Mouse (Mus musculus) heart, adult 8-10 months (tissue): ENCODE results near the gene Rtel1. TPM values are rescaled to one million over a fixed set of nuclear protein-coding genes. Genes with fewer than 3 reads are reported as not detected.

ENCODE experiments used
- DNase-seq: peaks from one replicate; pipeline ENCODE4 v3.0.0; 2022; ENCODE audit warnings: low spot score
- total RNA-seq, 4 experiments: library from RNA; stranded (reverse); gene quantifications; 2 replicates each; pipeline ENCODE4 v1.2.4; 2022

The Rtel1 gene
- total RNA-seq, result 10 to 100 TPM in 2 of 4 experiments, 1 to 10 TPM in 2; 8.1 to 13.0 (median 10.0) TPM

- DNase-seq, result peak; percentile 85
These were observed at the start of gene Rtel1 for GRCm38 (mm10) chr2:181319248-181320102. TSS of gene Rtel1 (plus strand) at chr2:181319739.

GRCm38 (mm10) chr2:181272092-181272491, 47.4 kb upstream of the Rtel1 start:
- peak; percentile 58 for DNase-seq

- no peak for DNase-seq
These were observed 45.7 kb upstream of the Rtel1 start for GRCm38 (mm10) chr2:181273829-181274228.

- no peak for DNase-seq
These were observed 44.9 kb upstream of the Rtel1 start for GRCm38 (mm10) chr2:181274639-181275038.

GRCm38 (mm10) chr2:181276766-181277165, 42.8 kb upstream of the Rtel1 start:
- DNase-seq, result peak; percentile 57

GRCm38 (mm10) chr2:181277866-181278265, 41.7 kb upstream of the Rtel1 start:
- DNase-seq, result no peak

GRCm38 (mm10) chr2:181279968-181280367, 39.6 kb upstream of the Rtel1 start:
- no peak for DNase-seq

GRCm38 (mm10) chr2:181286629-181287337, 32.8 kb upstream of the Rtel1 start:
- no peak for DNase-seq

GRCm38 (mm10) chr2:181287338-181287957, 32.1 kb upstream of the Rtel1 start:
- peak; percentile 79 for DNase-seq

- peak; percentile 93 for DNase-seq
These were observed 31.6 kb upstream of the Rtel1 start, which contains the start of gene Gmeb2 for GRCm38 (mm10) chr2:181287958-181288350. TSS of gene Gmeb2 (minus strand) at chr2:181288035.

- DNase-seq, result no peak
These were observed 30.8 kb upstream of the Rtel1 start for GRCm38 (mm10) chr2:181288691-181289090.

- DNase-seq, result no peak
These were observed 28.6 kb upstream of the Rtel1 start for GRCm38 (mm10) chr2:181290937-181291336.

- DNase-seq, result no peak
These were observed 17.5 kb upstream of the Rtel1 start for GRCm38 (mm10) chr2:181302041-181302440.

- DNase-seq, result no peak
These were observed 14.6 kb upstream of the Rtel1 start for GRCm38 (mm10) chr2:181304944-181305343.

- DNase-seq, result no peak
These were observed 12.3 kb upstream of the Rtel1 start for GRCm38 (mm10) chr2:181307144-181307804.

GRCm38 (mm10) chr2:181312435-181312834, 7.1 kb upstream of the Rtel1 start:
- DNase-seq, result no peak

- no peak for DNase-seq
These were observed 6.6 kb upstream of the Rtel1 start for GRCm38 (mm10) chr2:181313006-181313343.

GRCm38 (mm10) chr2:181313344-181314079, 6.0 kb upstream of the Rtel1 start:
- no peak for DNase-seq

GRCm38 (mm10) chr2:181314080-181314810, 5.3 kb upstream of the Rtel1 start, which contains the start of gene Stmn3:
TSS of gene Stmn3 (minus strand) at chr2:181314500.
- DNase-seq, result no peak

- no peak for DNase-seq
These were observed 562 bp downstream of the Rtel1 start for GRCm38 (mm10) chr2:181320103-181320499.
